Mouse (Mus musculus): ENCODE results near the gene Hivep3. TPM values are rescaled to one million over a fixed set of nuclear protein-coding genes. Genes with fewer than 3 reads are reported as not detected.

Gene Hivep3
- polyA plus RNA-seq, 1 experiment from 2014 or later = 8.2 TPM

GRCm38 (mm10) chr4:119837505-119838065 lies 104.0 kb downstream of the Hivep3 start:
- Histone ChIP-seq H3K4me1 (ENCODE audit: control insufficient read depth, insufficient read depth, low read length) (no peaks in the 10 kb centered on the region), H3K27ac (replicated peaks; ENCODE audit: low read depth, low read length) (no peak overlapping the region), H3K9me3 (ENCODE audit: control insufficient read depth, low read length) (no peaks in the 10 kb centered on the region), H3K36me3 (ENCODE audit: control insufficient read depth, insufficient read depth, low read length) (no peaks in the 10 kb centered on the region), H3K9ac (ENCODE audit: low read depth, low read length) (no peak overlapping the region), H3K4me3 (ENCODE audit: low read depth, low read length) (no peak overlapping the region), H3K4me2 (ENCODE audit: low read depth, low read length) (no peak overlapping the region), H3K27me3 (replicated peaks; ENCODE audit: control insufficient read depth, insufficient read depth, low read length) (no peaks in the 10 kb centered on the region)
- ATAC-seq (ENCODE audit: low read depth) (no peak), DNase-seq (ENCODE audit: low spot score) (no peak)
- 76% methylated on average over 1 of the region's 1 CpGs for WGBS

DNA sequence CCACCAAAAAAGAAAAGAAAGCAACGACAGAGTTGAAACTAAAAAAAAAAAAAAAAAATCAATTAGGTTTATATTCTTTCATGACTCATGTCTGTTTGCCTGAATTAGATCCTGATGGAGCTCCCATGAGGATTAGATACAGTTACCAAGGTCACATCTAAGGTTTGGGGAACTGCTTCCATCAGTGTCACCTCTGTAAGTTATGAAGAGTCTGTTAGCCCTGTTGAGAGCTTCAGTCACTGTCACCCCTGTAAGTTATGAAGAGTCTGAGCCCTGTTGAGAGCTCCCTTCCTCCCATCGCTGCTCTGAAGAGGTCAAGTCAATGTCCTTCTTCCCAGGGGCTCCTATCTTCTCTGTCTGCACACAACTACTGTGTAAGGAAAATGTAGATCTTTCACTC lies 104.7 kb downstream of the Hivep3 start:
- H3K9me3 ChIP-seq (ENCODE audit: control insufficient read depth, low read length) = no peaks in the 10 kb centered on the region
- no peaks in the 10 kb centered on the region for H3K4me1 ChIP-seq (ENCODE audit: control insufficient read depth, insufficient read depth, low read length)
- no peak overlapping the region for H3K9ac ChIP-seq (ENCODE audit: low read depth, low read length)
- 64% methylated on average over 2 of the region's 2 CpGs for WGBS
- DNase-seq (ENCODE audit: low spot score) (no peak), ATAC-seq (ENCODE audit: low read depth) (no peak)
- no peak overlapping the region for H3K27ac ChIP-seq (replicated peaks; ENCODE audit: low read depth, low read length)
- H3K36me3 ChIP-seq (ENCODE audit: control insufficient read depth, insufficient read depth, low read length) = no peaks in the 10 kb centered on the region
- no peak overlapping the region for H3K4me2 ChIP-seq (ENCODE audit: low read depth, low read length)
- no peak overlapping the region for H3K4me3 ChIP-seq (ENCODE audit: low read depth, low read length)
- H3K27me3 ChIP-seq (replicated peaks; ENCODE audit: control insufficient read depth, insufficient read depth, low read length) = no peaks in the 10 kb centered on the region

DNA sequence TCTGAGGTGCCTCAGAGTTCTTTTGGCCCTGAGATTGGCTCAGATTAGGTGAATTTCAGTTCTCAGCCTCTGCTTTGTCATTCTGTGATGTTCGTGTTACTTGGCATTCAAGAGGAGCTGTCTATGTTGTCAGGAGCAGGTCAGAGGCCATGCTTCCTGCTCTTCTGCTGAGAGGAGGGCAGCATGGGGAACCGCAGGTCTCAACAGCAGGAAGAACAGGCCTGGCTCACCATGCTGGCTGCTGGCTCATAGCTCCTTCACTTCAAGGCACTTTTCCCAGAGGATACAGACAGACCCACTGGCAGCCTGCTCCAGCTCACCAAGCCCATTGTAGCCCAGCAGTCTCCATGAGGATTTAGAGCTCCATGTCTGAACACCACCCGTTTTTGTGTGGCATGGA lies 109.7 kb downstream of the Hivep3 start:
- no peak for ATAC-seq (ENCODE audit: low read depth)
- no peaks in the 10 kb centered on the region for H3K9me3 ChIP-seq (ENCODE audit: control insufficient read depth, low read length)
- no peaks in the 10 kb centered on the region for H3K27me3 ChIP-seq (replicated peaks; ENCODE audit: control insufficient read depth, insufficient read depth, low read length)
- H3K36me3 ChIP-seq (ENCODE audit: control insufficient read depth, insufficient read depth, low read length) = no peaks in the 10 kb centered on the region
- 43% methylated on average over 3 of the region's 3 CpGs for WGBS
- no peak overlapping the region for H3K9ac ChIP-seq (ENCODE audit: low read depth, low read length)
- no peaks in the 10 kb centered on the region for H3K4me1 ChIP-seq (ENCODE audit: control insufficient read depth, insufficient read depth, low read length)
- no peak overlapping the region for H3K27ac ChIP-seq (replicated peaks; ENCODE audit: low read depth, low read length)
- DNase-seq (ENCODE audit: low spot score) = no peak
- H3K4me3 ChIP-seq (ENCODE audit: low read depth, low read length) = no peak overlapping the region
- H3K4me2 ChIP-seq (ENCODE audit: low read depth, low read length) = no peak overlapping the region

DNA sequence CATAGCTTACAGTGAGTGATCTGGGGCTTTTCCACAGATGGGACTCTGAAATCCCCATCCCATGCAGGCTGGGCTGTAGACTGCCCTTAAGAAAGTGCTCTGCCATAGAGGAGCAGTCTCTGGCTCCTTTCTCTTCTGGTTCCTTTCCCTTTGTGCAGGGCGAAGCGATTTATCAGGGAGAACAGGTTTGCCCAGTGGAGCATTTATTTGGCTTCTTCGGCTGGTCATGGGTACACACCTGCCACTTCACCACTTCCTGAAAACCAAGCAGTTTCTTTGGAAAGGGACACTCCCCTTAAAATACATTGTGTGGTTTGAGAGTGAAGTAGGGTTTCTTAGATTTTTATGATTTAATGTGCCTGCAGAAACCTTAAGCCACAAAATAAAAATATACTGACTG lies 110.7 kb downstream of the Hivep3 start:
- Histone ChIP-seq H3K27ac (replicated peaks; ENCODE audit: low read depth, low read length) (no peak overlapping the region), H3K27me3 (replicated peaks; ENCODE audit: control insufficient read depth, insufficient read depth, low read length) (no peaks in the 10 kb centered on the region), H3K4me1 (ENCODE audit: control insufficient read depth, insufficient read depth, low read length) (no peaks in the 10 kb centered on the region), H3K4me2 (ENCODE audit: low read depth, low read length) (no peak overlapping the region), H3K4me3 (ENCODE audit: low read depth, low read length) (no peak overlapping the region), H3K9ac (ENCODE audit: low read depth, low read length) (no peak overlapping the region), H3K36me3 (ENCODE audit: control insufficient read depth, insufficient read depth, low read length) (no peaks in the 10 kb centered on the region), H3K9me3 (ENCODE audit: control insufficient read depth, low read length) (no peaks in the 10 kb centered on the region)
- 77% methylated on average over 3 of the region's 3 CpGs for WGBS
- DNase-seq (ENCODE audit: low spot score) (peak; percentile 48), ATAC-seq (ENCODE audit: low read depth) (0 out of 2 replicates have a peak, but pooled peaks have one; percentile 37)

GRCm38 (mm10) chr4:119845596-119846161 lies 112.1 kb downstream of the Hivep3 start:
- Histone ChIP-seq H3K9me3 (ENCODE audit: control insufficient read depth, low read length) (no peaks in the 10 kb centered on the region), H3K4me1 (ENCODE audit: control insufficient read depth, insufficient read depth, low read length) (no peaks in the 10 kb centered on the region), H3K27me3 (replicated peaks; ENCODE audit: control insufficient read depth, insufficient read depth, low read length) (no peaks in the 10 kb centered on the region), H3K4me3 (ENCODE audit: low read depth, low read length) (no peak overlapping the region), H3K4me2 (ENCODE audit: low read depth, low read length) (no peak overlapping the region), H3K9ac (ENCODE audit: low read depth, low read length) (no peak overlapping the region), H3K27ac (replicated peaks; ENCODE audit: low read depth, low read length) (no peak overlapping the region), H3K36me3 (ENCODE audit: control insufficient read depth, insufficient read depth, low read length) (no peaks in the 10 kb centered on the region)
- DNase-seq (ENCODE audit: low spot score) = no peak
- no peak for ATAC-seq (ENCODE audit: low read depth)
- 58% methylated on average over 3 of the region's 3 CpGs for WGBS

- Histone ChIP-seq H3K4me1 (ENCODE audit: control insufficient read depth, insufficient read depth, low read length) (peaks cover 9% of the 10 kb centered on the region), H3K4me3 (ENCODE audit: low read depth, low read length) (no peak overlapping the region), H3K9ac (ENCODE audit: low read depth, low read length) (no peak overlapping the region), H3K9me3 (ENCODE audit: control insufficient read depth, low read length) (no peaks in the 10 kb centered on the region), H3K4me2 (ENCODE audit: low read depth, low read length) (no peak overlapping the region), H3K27ac (replicated peaks; ENCODE audit: low read depth, low read length) (no peak overlapping the region), H3K36me3 (ENCODE audit: control insufficient read depth, insufficient read depth, low read length) (no peaks in the 10 kb centered on the region), H3K27me3 (replicated peaks; ENCODE audit: control insufficient read depth, insufficient read depth, low read length) (no peaks in the 10 kb centered on the region)
- 48% methylated on average over 8 of the region's 8 CpGs for WGBS
- DNase-seq (ENCODE audit: low spot score) (peak; percentile 80), ATAC-seq (ENCODE audit: low read depth) (peak; percentile 67)
Measured at GRCm38 (mm10) chr4:119852483-119852882, 118.9 kb downstream of the Hivep3 start.

GRCm38 (mm10) chr4:119854307-119855144 lies 120.9 kb downstream of the Hivep3 start:
- Histone ChIP-seq H3K4me2 (ENCODE audit: low read depth, low read length) (no peak overlapping the region), H3K9ac (ENCODE audit: low read depth, low read length) (no peak overlapping the region), H3K27ac (replicated peaks; ENCODE audit: low read depth, low read length) (no peak overlapping the region), H3K36me3 (ENCODE audit: control insufficient read depth, insufficient read depth, low read length) (no peaks in the 10 kb centered on the region), H3K9me3 (ENCODE audit: control insufficient read depth, low read length) (no peaks in the 10 kb centered on the region), H3K4me1 (ENCODE audit: control insufficient read depth, insufficient read depth, low read length) (peaks cover 9% of the 10 kb centered on the region), H3K4me3 (ENCODE audit: low read depth, low read length) (no peak overlapping the region), H3K27me3 (replicated peaks; ENCODE audit: control insufficient read depth, insufficient read depth, low read length) (no peaks in the 10 kb centered on the region)
- DNase-seq (ENCODE audit: low spot score) (peak; percentile 13), ATAC-seq (ENCODE audit: low read depth) (peak; percentile 60)
- 48% methylated on average over 9 of the region's 9 CpGs for WGBS

- DNase-seq (ENCODE audit: low spot score) (no peak), ATAC-seq (ENCODE audit: low read depth) (no peak)
- H3K36me3 ChIP-seq (ENCODE audit: control insufficient read depth, insufficient read depth, low read length) = no peaks in the 10 kb centered on the region
- no peak overlapping the region for H3K9ac ChIP-seq (ENCODE audit: low read depth, low read length)
- H3K4me3 ChIP-seq (ENCODE audit: low read depth, low read length) = no peak overlapping the region
- peaks cover 5% of the 10 kb centered on the region for H3K4me1 ChIP-seq (ENCODE audit: control insufficient read depth, insufficient read depth, low read length)
- no peak overlapping the region for H3K27ac ChIP-seq (replicated peaks; ENCODE audit: low read depth, low read length)
- no peak overlapping the region for H3K4me2 ChIP-seq (ENCODE audit: low read depth, low read length)
- H3K9me3 ChIP-seq (ENCODE audit: control insufficient read depth, low read length) = no peaks in the 10 kb centered on the region
- 0 out of 2 replicates have a peak, but pooled peaks cover 4% of the 10 kb centered on the region for H3K27me3 ChIP-seq (replicated peaks; ENCODE audit: control insufficient read depth, insufficient read depth, low read length)
- 53% methylated on average over 4 of the region's 4 CpGs for WGBS
Measured at GRCm38 (mm10) chr4:119859454-119859853, 125.9 kb downstream of the Hivep3 start.
